8 mouse cellular contexts compared by ENCODE assay signal in the genomic region with DNA sequence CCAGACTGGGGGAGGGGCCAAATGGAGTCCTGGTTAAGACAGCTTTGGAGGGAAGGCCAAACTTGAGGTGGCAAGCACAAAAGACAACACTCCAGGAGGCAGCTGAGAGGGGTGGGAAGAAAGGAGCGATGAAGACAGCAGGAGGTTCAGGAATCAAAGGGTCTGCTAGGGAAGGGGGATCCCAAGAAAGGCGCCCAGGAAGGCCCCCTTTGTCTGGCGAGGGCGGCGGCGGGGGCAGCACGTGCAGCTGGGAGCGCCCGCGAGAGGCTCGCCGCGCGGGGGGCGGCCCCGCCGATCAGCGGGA. TPM values are rescaled to one million over a fixed set of nuclear protein-coding genes. Genes with fewer than 3 reads are reported as not detected.
DNase-seq lines count a peak whose midpoint lies in the region; ATAC-seq and TF ChIP-seq lines count a peak whose summit lies in the region.

No protein-coding gene starts in this region.

- peak overlapping the region; percentile 68 for H3K4me3 ChIP-seq in heart, embryonic 10.5 days
- H3K4me3 ChIP-seq in E14TG2a.4 (replicated peaks; ENCODE audit: low read length): peak overlapping the region; percentile 81
- H3K4me3 ChIP-seq in hindbrain, embryonic 16.5 days (ENCODE audit: low read length): peak overlapping the region; percentile 50
- peak overlapping the region; percentile 56 for H3K4me3 ChIP-seq in liver, postnatal 0 days (ENCODE audit: low read depth, low read length)
- peak overlapping the region; percentile 50 for H3K4me3 ChIP-seq in stomach, postnatal 0 days (ENCODE audit: low read depth, low read length)

- TF ChIP-seq EP300 in liver, postnatal 0 days (IDR thresholded peaks at IDR 0.05; ENCODE audit: low read depth): no peak
- TF ChIP-seq EP300 in stomach, postnatal 0 days (optimal IDR thresholded peaks at IDR 0.05): no peak

- peak overlapping the region; percentile 82 for H3K9ac ChIP-seq in hindbrain, embryonic 16.5 days (ENCODE audit: low read depth, low read length)
- H3K9ac ChIP-seq in liver, postnatal 0 days (replicated peaks): peak overlapping the region; percentile 55
- H3K9ac ChIP-seq in stomach, postnatal 0 days (ENCODE audit: low read length): peak overlapping the region; percentile 66

- WGBS in heart, embryonic 10.5 days: under 1% methylated on average over 18 of the region's 18 CpGs
- WGBS in hindbrain, embryonic 16.5 days: 1% methylated on average over 14 of the region's 18 CpGs
- 5% methylated on average over 4 of the region's 18 CpGs for WGBS in liver, postnatal 0 days (ENCODE audit: insufficient replicate concordance)
- WGBS in stomach, postnatal 0 days: under 1% methylated on average over 16 of the region's 18 CpGs

- DNase-seq in heart, embryonic 10.5 days (ENCODE audit: low spot score): peak; percentile 83
- DNase-seq in heart, adult 18-20 months: no peak
- DNase-seq in embryo, embryonic 11 days: peak; percentile 91
- DNase-seq in liver, postnatal 0 days: no peak
- no peak for DNase-seq in stomach, postnatal 0 days (ENCODE audit: low spot score)
- DNase-seq in ovary, postnatal 14 days (ENCODE audit: low spot score): no peak

- H3K36me3 ChIP-seq in heart, embryonic 10.5 days: no peaks in the 10 kb centered on the region
- H3K36me3 ChIP-seq in E14TG2a.4 (ENCODE audit: insufficient read depth, low read length): no peaks in the 10 kb centered on the region
- no peaks in the 10 kb centered on the region for H3K36me3 ChIP-seq in hindbrain, embryonic 16.5 days (ENCODE audit: control insufficient read depth, insufficient read depth, low read length)
- no peaks in the 10 kb centered on the region for H3K36me3 ChIP-seq in liver, postnatal 0 days (replicated peaks; ENCODE audit: insufficient read depth, low read length)
- H3K36me3 ChIP-seq in stomach, postnatal 0 days (ENCODE audit: control insufficient read depth, insufficient read depth, low read length): no peaks in the 10 kb centered on the region

- no peaks in the 10 kb centered on the region for H3K27me3 ChIP-seq in heart, embryonic 10.5 days (ENCODE audit: insufficient read depth, poor library complexity, severe bottlenecking)
- peaks cover 51% of the 10 kb centered on the region for H3K27me3 ChIP-seq in E14TG2a.4 (ENCODE audit: insufficient read depth, low read length)
- H3K27me3 ChIP-seq in hindbrain, embryonic 16.5 days (replicated peaks; ENCODE audit: control insufficient read depth, insufficient read depth, low read length): no peaks in the 10 kb centered on the region
- H3K27me3 ChIP-seq in liver, postnatal 0 days (ENCODE audit: insufficient read depth, low read length): 0 out of 2 replicates have a peak, but pooled peaks cover 3% of the 10 kb centered on the region
- no peaks in the 10 kb centered on the region for H3K27me3 ChIP-seq in stomach, postnatal 0 days (ENCODE audit: control insufficient read depth, insufficient read depth, low read length)

- peaks cover 57% of the 10 kb centered on the region for H3K4me1 ChIP-seq in heart, embryonic 10.5 days
- H3K4me1 ChIP-seq in E14TG2a.4 (replicated peaks; ENCODE audit: low read depth, low read length): peaks cover 71% of the 10 kb centered on the region
- H3K4me1 ChIP-seq in hindbrain, embryonic 16.5 days (ENCODE audit: control insufficient read depth, insufficient read depth, low read depth, low read length): peaks cover 39% of the 10 kb centered on the region
- H3K4me1 ChIP-seq in liver, postnatal 0 days (ENCODE audit: insufficient read depth): peaks cover 40% of the 10 kb centered on the region
- H3K4me1 ChIP-seq in stomach, postnatal 0 days (replicated peaks; ENCODE audit: control insufficient read depth, insufficient read depth): peaks cover 14% of the 10 kb centered on the region

- peak overlapping the region; percentile 97 for H3K27ac ChIP-seq in heart, embryonic 10.5 days
- H3K27ac ChIP-seq in hindbrain, embryonic 16.5 days (ENCODE audit: low read depth, low read length): peak overlapping the region; percentile 95
- peak overlapping the region; percentile 94 for H3K27ac ChIP-seq in liver, postnatal 0 days (ENCODE audit: low read depth)
- peak overlapping the region; percentile 93 for H3K27ac ChIP-seq in stomach, postnatal 0 days (replicated peaks)

- TF ChIP-seq CTCF in E14TG2a.4 (conservative IDR thresholded peaks at IDR 0.05; ENCODE audit: low read length): no peak
- TF ChIP-seq CTCF in liver, postnatal 0 days (IDR thresholded peaks at IDR 0.05; ENCODE audit: low read depth): no peak
- no peak for TF ChIP-seq CTCF in stomach, postnatal 0 days (IDR thresholded peaks at IDR 0.05; ENCODE audit: low read depth)

- no peaks in the 10 kb centered on the region for H3K9me3 ChIP-seq in heart, embryonic 10.5 days
- H3K9me3 ChIP-seq in E14TG2a.4 (ENCODE audit: low read length): no peaks in the 10 kb centered on the region
- H3K9me3 ChIP-seq in hindbrain, embryonic 16.5 days (ENCODE audit: control insufficient read depth, low read length): no peaks in the 10 kb centered on the region
- H3K9me3 ChIP-seq in liver, postnatal 0 days (ENCODE audit: low read length): no peaks in the 10 kb centered on the region
- H3K9me3 ChIP-seq in stomach, postnatal 0 days (ENCODE audit: control insufficient read depth, low read length): no peaks in the 10 kb centered on the region

- ATAC-seq in hindbrain, embryonic 16.5 days: no peak
- no peak for ATAC-seq in liver, postnatal 0 days
- ATAC-seq in stomach, postnatal 0 days (ENCODE audit: low FRiP score, low TSS enrichment): peak; percentile 0; the same call in 1 of the 2 replicates

- peak overlapping the region; percentile 87 for H3K4me2 ChIP-seq in hindbrain, embryonic 16.5 days (ENCODE audit: low read length)
- peak overlapping the region; percentile 82 for H3K4me2 ChIP-seq in liver, postnatal 0 days (ENCODE audit: low read depth, low read length)
- peak overlapping the region; percentile 77 for H3K4me2 ChIP-seq in stomach, postnatal 0 days (replicated peaks; ENCODE audit: low read depth)

RNA-seq across cellular contexts. Expression of a gene that starts 16.5 kb away (rescaled TPM):
- polyA plus RNA-seq in heart, embryonic 10.5 days (2016; fragmentation: Nextera tagmentation; extraction: Ambion mirVana): 3.4 and 8.6 TPM in 2 replicates
- 10 to 100 TPM; 18.8 to 21.4 TPM for total RNA-seq in heart, adult 18-20 months (2021)
- polyA plus RNA-seq in hindbrain, embryonic 16.5 days (2015; fragmentation: Nextera tagmentation; extraction: Ambion mirVana): 4.5 and 5.5 TPM in 2 replicates
- polyA plus RNA-seq in liver, postnatal 0 days (2015; fragmentation: Nextera tagmentation; extraction: Ambion mirVana): 1.5 and 3.2 TPM in 2 replicates
- 7.3 and 11.2 TPM in 2 replicates for polyA plus RNA-seq in stomach, postnatal 0 days (2015; fragmentation: Nextera tagmentation; extraction: Ambion mirVana)

Comparison
In these comparisons a context has a peak if more than half of its experiments do, and no peak if none do; other contexts are left out.
1. DNase-seq: peak in heart, embryonic 10.5 days (single experiment) and embryo, embryonic 11 days (single experiment); none in heart, adult 18-20 months (0 of 2), liver, postnatal 0 days (single experiment), stomach, postnatal 0 days (single experiment) and ovary, postnatal 14 days (single experiment).
2. Peak in every context shown above with its lines, with median percentiles within 50 percentile points of each other: H3K27ac ChIP-seq, H3K4me3 ChIP-seq, H3K4me2 ChIP-seq and H3K9ac ChIP-seq.